Mouse (Mus musculus) midbrain, embryonic 14.5 days (tissue): ENCODE data around the gene Anks1b. TPM values are rescaled to one million over a fixed set of nuclear protein-coding genes. Genes with fewer than 3 reads are reported as not detected.

ENCODE experiments used
- ATAC-seq: fragments of 200-750 bp; cut with Nextera tagmentation; 2 replicates; pipeline ENCODE4 v1.8.0; 2017; ENCODE audit warnings: moderate number of reproducible peaks, moderate library complexity; ENCODE audit not compliant: low FRiP score, low TSS enrichment
- DNase-seq: peaks from one replicate; pipeline ENCODE4 v3.0.0-alpha.2; 2015
- H3K27ac ChIP-seq: fragments of 300-500 bp; sonication (generic); replicated peaks from 2 replicates; pipeline ENCODE4 v1.5.1; 2014; ENCODE audit warnings: mild to moderate bottlenecking, low read depth, low read length, moderate library complexity
- H3K27me3 ChIP-seq: fragments of 300-500 bp; sonication (generic); 2 replicates; pipeline ENCODE4 v1.6.1; 2014; ENCODE audit warnings: low read length, control low read depth, mixed read lengths; ENCODE audit not compliant: control insufficient read depth, insufficient read depth
- H3K36me3 ChIP-seq: fragments of 300-500 bp; sonication (generic); 2 replicates; pipeline ENCODE4 v1.6.1; 2014; ENCODE audit warnings: low read length, control low read depth; ENCODE audit not compliant: control insufficient read depth, insufficient read depth
- H3K4me1 ChIP-seq: fragments of 300-500 bp; sonication (generic); 2 replicates; pipeline ENCODE4 v1.6.1; 2014; ENCODE audit warnings: mild to moderate bottlenecking, antibody characterized with exemption, low read length, control low read depth; ENCODE audit not compliant: control insufficient read depth, insufficient read depth
- H3K4me2 ChIP-seq: fragments of 300-500 bp; sonication (generic); 2 replicates; pipeline ENCODE4 v1.6.1; 2014; ENCODE audit warnings: mild to moderate bottlenecking, low read length, moderate library complexity
- H3K4me3 ChIP-seq: fragments of 300-500 bp; sonication (generic); replicated peaks from 2 replicates; pipeline ENCODE4 v1.5.1; 2014; ENCODE audit warnings: low read depth, low read length
- H3K9ac ChIP-seq: fragments of 300-500 bp; sonication (generic); replicated peaks from 2 replicates; pipeline ENCODE4 v1.6.1; 2014; ENCODE audit warnings: mild to moderate bottlenecking, low read length, moderate library complexity
- H3K9me3 ChIP-seq: fragments of 300-500 bp; sonication (generic); 2 replicates; pipeline ENCODE4 v1.6.1; 2016; ENCODE audit warnings: low read length, control low read depth, mixed read lengths; ENCODE audit not compliant: control insufficient read depth
- WGBS: fragments of 180-500 bp; shearing (Covaris S2); extraction: QIAGEN DNeasy Blood & Tissue Kit; methylation state at CpG from one replicate; pipeline ENCODE4 v1.1.7; 2014; 5-methylcytosine and 5-hydroxymethylcytosine counted together
- polyA plus RNA-seq: library from polyadenylated mRNA; unstranded; fragments of >200 nt; fragmentation: Nextera tagmentation; extraction: Ambion mirVana; gene quantifications from 2 replicates; pipeline ENCODE4 v1.2.1, GENCODE M21; 2014

Gene Anks1b
- polyA plus RNA-seq, 1 experiment from 2014 or later: 73.1 TPM

DNA sequence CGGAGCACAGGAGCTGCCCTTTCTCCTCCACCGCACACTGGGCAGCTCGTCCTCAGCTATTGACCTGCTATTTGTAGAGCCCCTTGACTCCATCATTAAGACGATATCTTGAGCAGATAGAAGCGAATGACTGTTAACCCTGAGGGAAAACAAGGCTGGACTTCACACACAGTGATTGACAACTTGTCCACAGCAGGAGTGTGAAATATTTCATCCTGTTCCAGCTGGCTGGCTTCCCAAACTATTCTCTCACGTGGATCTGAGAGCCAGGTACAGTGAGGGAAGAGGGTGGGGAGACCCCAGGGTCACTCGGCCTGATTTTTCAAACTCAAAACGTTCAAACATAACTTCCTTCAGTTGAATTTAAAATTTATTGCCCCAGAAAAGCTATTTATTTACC is 824.1 kb downstream of the Anks1b start:
- Histone ChIP-seq H3K4me3 (no peak overlapping the region), H3K27me3 (no peaks in the 10 kb centered on the region), H3K9me3 (no peaks in the 10 kb centered on the region), H3K9ac (no peak overlapping the region), H3K27ac (0 out of 2 replicates have a peak overlapping the region, but pooled peaks have one; percentile 37), H3K4me1 (0 out of 2 replicates have a peak, but pooled peaks cover 3% of the 10 kb centered on the region), H3K36me3 (no peaks in the 10 kb centered on the region), H3K4me2 (no peak overlapping the region)
- no peak for ATAC-seq
- 53% methylated on average over 8 of the region's 8 CpGs for WGBS
- DNase-seq: no peak

DNA sequence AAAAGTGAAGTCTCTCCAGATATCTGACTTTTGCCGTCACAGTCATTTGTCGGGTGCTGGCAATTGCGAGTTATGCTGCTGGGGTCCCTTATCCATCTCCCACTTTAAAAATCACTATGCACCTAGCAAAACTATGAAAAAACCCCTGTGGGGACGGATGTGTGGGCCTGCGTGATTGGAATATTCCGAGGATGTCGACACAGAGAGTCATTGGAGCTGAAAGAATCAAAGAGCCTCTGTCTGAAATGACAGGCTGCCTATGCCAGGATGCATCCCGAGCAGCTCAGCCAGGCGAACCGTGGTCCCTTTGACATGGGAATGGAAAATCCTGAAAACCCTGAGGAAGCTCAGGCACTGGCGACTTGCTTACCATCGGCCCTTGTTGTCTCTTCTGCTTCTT is 825.9 kb downstream of the Anks1b start:
- H3K27ac ChIP-seq: peak overlapping the region; percentile 76
- H3K27me3 ChIP-seq: no peaks in the 10 kb centered on the region
- 0 out of 2 replicates have a peak, but pooled peaks cover 3% of the 10 kb centered on the region for H3K4me1 ChIP-seq
- H3K9me3 ChIP-seq: no peaks in the 10 kb centered on the region
- no peak overlapping the region for H3K4me3 ChIP-seq
- WGBS: 56% methylated on average over 12 of the region's 12 CpGs
- H3K4me2 ChIP-seq: peak overlapping the region; percentile 20
- peak; percentile 64 for DNase-seq
- H3K9ac ChIP-seq: no peak overlapping the region
- no peaks in the 10 kb centered on the region for H3K36me3 ChIP-seq
- no peak for ATAC-seq

DNA sequence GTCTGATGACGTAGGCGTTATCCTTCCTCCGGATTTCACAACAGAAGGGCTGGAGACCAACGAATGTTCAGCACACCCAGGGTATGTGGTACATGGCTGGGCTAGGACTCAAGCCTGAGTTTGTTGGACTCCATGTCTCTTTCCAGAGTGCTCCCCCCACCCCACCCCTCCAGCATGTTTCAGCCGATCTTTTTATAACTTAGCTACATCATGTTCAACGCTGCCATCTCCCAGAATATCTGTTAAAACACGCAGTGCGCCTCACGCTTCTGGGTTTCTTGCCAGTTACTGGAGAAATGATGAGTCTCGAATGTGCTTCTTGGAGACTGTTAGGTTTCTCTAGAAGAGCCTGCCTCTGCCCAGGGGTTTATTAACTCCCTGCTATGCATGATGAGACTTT is 831.3 kb downstream of the Anks1b start:
- no peak overlapping the region for H3K4me2 ChIP-seq
- no peak overlapping the region for H3K27ac ChIP-seq
- 93% methylated on average over 10 of the region's 10 CpGs for WGBS
- no peak overlapping the region for H3K9ac ChIP-seq
- no peak for DNase-seq
- H3K4me1 ChIP-seq: peaks cover 6% of the 10 kb centered on the region; the same call in 1 of the 2 replicates
- H3K9me3 ChIP-seq: no peaks in the 10 kb centered on the region
- H3K4me3 ChIP-seq: no peak overlapping the region
- no peaks in the 10 kb centered on the region for H3K36me3 ChIP-seq
- ATAC-seq: no peak
- no peaks in the 10 kb centered on the region for H3K27me3 ChIP-seq

DNA sequence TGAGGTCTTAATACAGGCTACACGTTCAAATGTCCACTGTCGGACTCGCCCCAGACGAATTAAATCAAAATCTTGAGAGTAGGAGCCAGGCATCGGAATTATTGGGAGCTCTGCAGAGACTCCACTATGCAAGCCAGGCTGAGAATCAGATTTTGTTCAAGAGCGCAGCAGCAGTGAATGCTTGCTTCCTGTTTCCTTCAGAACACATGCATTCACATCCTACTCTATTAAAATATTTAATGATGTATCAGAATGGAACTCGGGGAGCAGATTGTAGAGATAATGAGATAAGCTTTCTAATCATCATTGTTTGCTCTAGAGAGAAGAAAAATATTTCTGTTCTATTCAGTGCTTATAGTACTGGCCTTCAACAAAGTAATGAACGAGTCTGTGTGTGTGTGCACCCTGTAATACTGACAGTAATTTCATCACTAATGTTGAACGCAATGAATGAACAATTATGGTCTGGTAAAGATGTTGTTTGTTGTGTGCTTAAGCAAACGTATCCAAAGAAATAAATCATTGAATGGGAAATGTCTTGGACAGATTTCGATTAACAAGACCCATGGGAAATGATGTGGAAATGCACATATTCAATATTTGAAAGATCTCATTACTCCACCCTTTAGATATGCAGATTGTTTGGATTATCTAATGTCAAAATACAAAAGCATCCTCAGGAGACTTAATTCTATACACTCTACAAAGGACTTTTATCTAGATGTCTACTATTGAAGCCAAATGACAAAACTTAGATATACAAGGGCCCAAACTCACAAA is 835.7 kb downstream of the Anks1b start:
- 31% methylated on average over 11 of the region's 11 CpGs for WGBS
- Histone ChIP-seq H3K9ac (no peak overlapping the region), H3K27me3 (no peaks in the 10 kb centered on the region), H3K4me3 (no peak overlapping the region), H3K4me2 (no peak overlapping the region), H3K27ac (no peak overlapping the region; the same call in 1 of the 2 replicates), H3K4me1 (peaks cover 6% of the 10 kb centered on the region; the same call in 1 of the 2 replicates), H3K9me3 (no peaks in the 10 kb centered on the region), H3K36me3 (no peaks in the 10 kb centered on the region)
- no peak for DNase-seq
- no peak for ATAC-seq

DNA sequence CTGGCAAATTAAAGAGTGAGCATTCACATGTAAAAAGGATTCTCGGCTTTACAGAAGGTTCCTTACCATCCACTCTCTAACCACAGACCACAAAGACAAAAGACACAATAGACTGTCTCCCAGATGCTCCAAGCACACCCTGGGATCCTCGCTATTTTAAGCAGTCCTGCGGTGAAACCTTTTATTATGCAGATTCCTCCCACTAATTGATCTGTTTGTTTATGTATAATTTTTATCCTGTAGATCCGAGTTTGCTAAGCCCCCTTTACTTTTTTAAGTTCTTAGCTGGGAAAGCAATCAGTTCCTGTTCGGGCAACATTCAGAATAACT is 836.3 kb downstream of the Anks1b start:
- 4% methylated on average over 5 of the region's 5 CpGs for WGBS
- no peaks in the 10 kb centered on the region; the same call in 1 of the 2 replicates for H3K36me3 ChIP-seq
- no peak overlapping the region for H3K4me3 ChIP-seq
- H3K27me3 ChIP-seq: no peaks in the 10 kb centered on the region
- peaks cover 6% of the 10 kb centered on the region; the same call in 1 of the 2 replicates for H3K4me1 ChIP-seq
- ATAC-seq (no peak), DNase-seq (no peak)
- no peak overlapping the region for H3K4me2 ChIP-seq
- H3K9me3 ChIP-seq: 0 out of 2 replicates have a peak, but pooled peaks cover 4% of the 10 kb centered on the region
- H3K27ac ChIP-seq: no peak overlapping the region
- no peak overlapping the region for H3K9ac ChIP-seq

DNA sequence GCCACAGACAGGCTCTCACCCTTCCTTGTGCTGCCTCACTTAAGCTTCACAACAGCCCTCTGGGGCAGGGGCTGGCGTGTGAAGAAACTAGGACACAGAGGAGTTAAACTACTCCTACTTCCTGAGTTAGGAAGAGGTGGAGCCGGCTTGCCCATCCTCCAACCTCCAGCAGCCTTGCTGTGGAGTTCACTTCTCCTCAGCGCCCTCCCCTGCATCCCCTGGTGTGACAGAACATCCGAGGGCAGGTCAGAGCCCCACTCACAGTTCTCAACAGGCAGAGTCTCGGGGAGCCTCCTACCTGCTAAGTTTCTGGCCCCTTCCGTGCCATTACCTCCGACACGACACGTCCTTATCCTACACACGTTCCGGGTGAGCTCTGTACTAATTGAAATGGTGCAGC is 844.7 kb downstream of the Anks1b start:
- Histone ChIP-seq H3K36me3 (no peaks in the 10 kb centered on the region; the same call in 1 of the 2 replicates), H3K27me3 (no peaks in the 10 kb centered on the region), H3K9ac (no peak overlapping the region), H3K27ac (no peak overlapping the region), H3K4me1 (no peaks in the 10 kb centered on the region), H3K9me3 (0 out of 2 replicates have a peak, but pooled peaks cover 7% of the 10 kb centered on the region), H3K4me2 (no peak overlapping the region), H3K4me3 (no peak overlapping the region)
- WGBS: 58% methylated on average over 11 of the region's 11 CpGs
- DNase-seq (no peak), ATAC-seq (no peak)

DNA sequence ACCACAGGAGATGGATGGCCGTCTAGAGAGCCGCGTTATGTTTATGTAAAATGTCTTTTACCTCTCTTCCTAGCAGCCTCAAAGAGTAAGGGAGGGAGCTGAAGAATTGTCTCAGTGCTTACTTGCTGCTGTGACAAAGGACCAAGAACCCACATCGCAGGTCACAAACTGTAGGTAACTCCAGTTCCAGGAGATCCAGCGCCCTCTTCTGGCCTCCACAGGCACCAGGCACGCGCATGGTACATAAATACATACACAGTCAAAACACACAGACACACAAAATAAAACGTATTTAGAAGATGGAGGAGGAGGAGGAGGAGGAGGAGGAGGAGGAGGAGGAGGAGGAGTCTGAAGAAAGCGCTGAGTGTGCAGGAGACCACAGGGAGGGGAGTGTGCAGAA is 845.4 kb downstream of the Anks1b start:
- H3K27ac ChIP-seq: no peak overlapping the region
- no peak for ATAC-seq

DNA sequence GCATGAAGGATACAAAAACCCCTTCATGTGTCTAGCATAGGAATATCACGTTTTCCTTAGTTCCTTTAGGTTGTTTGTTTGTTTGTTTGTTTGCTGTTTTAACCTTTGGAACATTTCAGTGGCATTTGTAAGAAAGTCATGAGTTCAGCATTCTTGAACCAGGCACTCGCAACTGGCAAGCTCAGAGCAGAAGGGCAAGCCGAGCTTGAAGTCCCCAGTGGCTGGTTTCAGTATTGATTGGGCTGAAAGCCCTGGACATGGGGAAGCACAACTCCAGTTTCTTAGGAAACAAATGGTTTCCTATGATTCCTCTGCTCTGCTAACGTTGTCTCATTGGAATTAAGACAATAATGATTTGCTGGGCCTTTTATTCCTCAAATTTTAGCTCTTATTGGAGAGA is 846.7 kb downstream of the Anks1b start:
- 47% methylated on average over 4 of the region's 4 CpGs for WGBS
- H3K4me1 ChIP-seq: no peaks in the 10 kb centered on the region
- H3K27ac ChIP-seq: no peak overlapping the region
- H3K36me3 ChIP-seq: no peaks in the 10 kb centered on the region
- no peak overlapping the region for H3K9ac ChIP-seq
- ATAC-seq (no peak), DNase-seq (peak; percentile 29)
- H3K27me3 ChIP-seq: no peaks in the 10 kb centered on the region
- no peak overlapping the region for H3K4me2 ChIP-seq
- H3K4me3 ChIP-seq: no peak overlapping the region
- no peaks in the 10 kb centered on the region for H3K9me3 ChIP-seq

More for the DNA sequence above, 845.4 kb downstream of the Anks1b start:
- Histone ChIP-seq H3K36me3 (no peaks in the 10 kb centered on the region; the same call in 1 of the 2 replicates), H3K9ac (no peak overlapping the region), H3K4me2 (no peak overlapping the region), H3K4me1 (no peaks in the 10 kb centered on the region), H3K27me3 (no peaks in the 10 kb centered on the region), H3K9me3 (0 out of 2 replicates have a peak, but pooled peaks cover 7% of the 10 kb centered on the region), H3K4me3 (no peak overlapping the region)
- DNase-seq: no peak
- 93% methylated on average over 9 of the region's 9 CpGs for WGBS

DNA sequence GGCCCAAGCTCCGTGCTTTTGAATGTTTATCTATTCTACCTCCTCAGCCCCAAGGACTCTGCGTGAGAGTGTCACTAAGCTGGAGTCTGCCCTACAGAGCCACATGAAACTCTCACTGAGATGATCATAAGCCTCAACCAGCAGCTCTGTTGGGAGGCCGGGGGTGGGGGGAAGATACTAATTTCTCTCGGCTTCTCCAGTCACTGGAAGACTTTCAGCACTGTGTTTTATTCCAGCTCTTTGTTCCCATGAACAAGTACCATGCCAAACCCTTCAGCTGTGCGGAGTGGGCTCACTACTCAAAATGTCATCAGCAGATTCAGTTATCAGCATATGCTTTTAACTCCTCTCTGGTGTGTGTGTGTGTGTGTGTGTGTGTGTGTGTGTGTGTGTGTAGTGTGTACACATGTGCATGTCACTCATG is 849.8 kb downstream of the Anks1b start:
- no peaks in the 10 kb centered on the region for H3K9me3 ChIP-seq
- no peaks in the 10 kb centered on the region for H3K27me3 ChIP-seq
- 0 out of 2 replicates have a peak, but pooled peaks cover under 1% of the 10 kb centered on the region for H3K4me1 ChIP-seq
- no peak overlapping the region for H3K4me3 ChIP-seq
- no peak overlapping the region for H3K9ac ChIP-seq
- no peak overlapping the region for H3K4me2 ChIP-seq
- DNase-seq (no peak), ATAC-seq (no peak)
- H3K27ac ChIP-seq: no peak overlapping the region
- WGBS: 72% methylated on average over 5 of the region's 5 CpGs
- no peaks in the 10 kb centered on the region for H3K36me3 ChIP-seq
